Mouse (Mus musculus) kidney, adult 9 months (tissue): ENCODE measurements around the gene Galnt2.

ENCODE experiments used
- DNase-seq: peaks from one replicate; pipeline ENCODE4 v3.0.0; 2022

Galnt2 gene

DNA sequence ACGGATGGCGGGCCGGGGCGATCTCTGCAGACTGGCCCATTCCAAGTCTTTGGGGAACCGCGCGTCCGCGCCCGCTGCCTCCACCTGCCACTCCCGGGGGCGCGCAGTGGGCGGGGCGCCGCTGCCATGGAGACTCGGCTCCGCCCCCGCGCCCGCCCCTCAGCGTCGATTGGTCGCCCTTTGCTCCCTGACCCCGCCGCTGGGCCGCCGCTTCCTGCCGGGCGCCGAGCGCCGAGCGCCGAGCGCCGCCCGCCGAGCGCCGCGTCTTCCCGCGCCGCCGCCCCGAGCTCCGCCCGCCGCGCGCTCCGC, at the start of gene Galnt2:
TSS of gene Galnt2 (plus strand) at position 216 of the 309 bp plus-strand sequence.
- peak; percentile 90 for DNase-seq

DNA sequence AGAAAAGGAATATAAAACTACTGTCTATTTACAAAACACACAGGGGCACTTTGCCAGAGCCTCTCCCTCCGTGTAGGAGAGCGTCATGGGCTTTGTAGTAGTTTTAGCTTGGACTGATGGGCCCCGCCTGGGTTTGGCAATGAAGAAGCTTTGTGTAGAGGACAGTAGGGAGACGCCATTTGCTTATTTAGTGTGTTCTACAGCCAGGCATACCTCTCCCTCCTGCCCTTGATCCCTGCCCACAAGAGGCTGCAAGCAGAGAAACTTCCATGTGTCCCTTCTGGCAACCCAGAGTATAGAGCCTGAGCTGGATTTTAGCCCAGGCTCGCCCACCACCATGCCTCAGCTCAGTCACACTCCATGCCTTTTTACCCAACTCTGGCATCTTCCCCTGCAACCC, 49.4 kb upstream of the Galnt2 start:
- no peak for DNase-seq

DNA sequence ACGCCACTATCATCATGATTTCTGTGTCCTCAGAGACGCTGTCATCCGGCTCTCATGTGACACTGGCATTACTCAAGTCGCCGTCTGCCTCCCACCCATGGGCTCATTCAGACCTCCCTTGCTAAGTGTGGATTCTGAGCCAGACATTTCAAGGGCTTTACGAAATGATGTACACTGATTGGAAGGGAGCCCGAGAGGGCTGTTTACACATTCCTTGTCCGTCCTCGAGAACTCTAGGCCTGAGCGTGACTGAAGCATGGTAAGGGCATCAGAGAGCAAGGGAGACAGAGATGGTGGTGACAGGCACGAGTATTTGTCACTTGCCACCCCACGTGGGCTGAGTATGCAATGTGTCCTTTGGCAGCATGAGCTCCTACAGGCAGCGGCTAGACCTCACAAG, 49.0 kb upstream of the Galnt2 start:
- no peak for DNase-seq

DNA sequence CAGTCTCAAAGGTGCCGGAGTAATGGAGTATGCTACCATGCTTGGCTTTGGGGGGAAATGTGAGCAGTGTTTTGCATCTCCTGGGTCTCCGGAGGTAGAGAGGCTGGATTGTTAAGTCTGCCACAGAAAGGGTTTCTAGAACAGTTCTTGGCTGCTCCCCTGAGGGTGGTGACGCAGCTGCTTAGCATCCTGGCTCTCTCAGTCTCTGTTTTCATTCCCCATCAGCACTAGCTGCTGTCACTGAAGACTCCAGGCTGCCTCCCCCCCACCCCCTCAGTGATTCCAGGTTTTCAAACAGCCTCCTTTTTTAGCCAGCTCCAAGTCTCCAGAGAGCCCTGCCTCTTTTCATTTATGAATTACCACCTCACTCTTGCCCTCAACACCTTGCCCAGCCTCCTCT, 47.1 kb upstream of the Galnt2 start:
- no peak for DNase-seq

DNA sequence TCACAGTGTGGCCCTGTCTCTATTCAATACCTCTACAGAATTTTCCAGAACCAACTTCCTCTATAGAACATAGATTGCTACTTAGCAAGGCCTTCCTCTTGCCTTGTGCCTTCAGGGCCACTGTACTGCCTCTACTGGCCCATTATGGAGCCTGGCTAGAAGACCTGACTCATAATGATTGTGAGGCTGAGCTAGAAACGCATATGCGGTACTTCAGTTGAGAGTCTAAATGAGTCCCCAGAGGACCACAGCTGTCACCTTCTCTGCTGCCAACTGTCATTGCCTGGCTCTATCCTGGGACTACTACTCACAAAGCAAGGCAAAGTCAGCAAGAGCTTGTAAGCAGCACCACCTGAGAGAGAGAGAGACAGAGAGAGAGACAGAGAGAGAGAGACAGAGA, 46.7 kb upstream of the Galnt2 start:
- no peak for DNase-seq

DNA sequence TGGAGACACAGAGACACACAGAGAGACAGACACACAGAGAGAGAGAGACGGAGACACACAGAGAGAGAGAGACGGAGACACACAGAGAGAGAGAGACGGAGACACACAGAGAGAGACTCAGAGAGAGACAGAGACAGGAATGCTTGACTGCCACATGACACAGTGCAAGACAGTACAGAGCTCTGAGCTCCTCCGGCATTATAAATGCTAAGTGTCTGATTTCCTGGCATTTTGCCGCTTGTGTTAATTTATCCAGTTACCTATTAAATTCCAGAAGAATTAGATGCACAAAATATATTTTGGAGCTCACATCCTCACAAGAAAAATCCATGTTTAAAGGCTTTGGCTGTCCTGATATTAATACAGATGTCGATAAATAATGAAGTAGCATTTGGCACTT, 46.1 kb upstream of the Galnt2 start:
- DNase-seq, result no peak

DNA sequence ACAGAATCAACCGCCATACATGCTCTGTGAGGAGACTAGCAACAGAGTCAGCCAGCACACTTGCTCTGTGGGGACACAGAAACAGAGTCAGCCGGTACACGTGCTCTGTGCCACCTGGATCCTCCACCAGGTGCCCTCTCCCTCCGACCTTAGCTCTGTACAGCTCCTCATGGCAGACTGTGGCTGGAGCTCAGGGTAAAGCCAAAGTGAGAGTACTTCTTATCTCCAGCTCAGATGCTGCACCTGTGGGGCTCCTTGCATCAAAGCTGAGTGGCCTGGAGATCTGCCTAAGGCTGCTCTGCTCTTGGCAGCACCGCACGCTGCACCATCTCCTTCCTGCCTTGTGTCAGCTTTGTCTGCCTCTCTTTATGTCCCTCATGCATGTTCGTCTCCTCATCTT, 40.8 kb upstream of the Galnt2 start:
- DNase-seq, result no peak

DNA sequence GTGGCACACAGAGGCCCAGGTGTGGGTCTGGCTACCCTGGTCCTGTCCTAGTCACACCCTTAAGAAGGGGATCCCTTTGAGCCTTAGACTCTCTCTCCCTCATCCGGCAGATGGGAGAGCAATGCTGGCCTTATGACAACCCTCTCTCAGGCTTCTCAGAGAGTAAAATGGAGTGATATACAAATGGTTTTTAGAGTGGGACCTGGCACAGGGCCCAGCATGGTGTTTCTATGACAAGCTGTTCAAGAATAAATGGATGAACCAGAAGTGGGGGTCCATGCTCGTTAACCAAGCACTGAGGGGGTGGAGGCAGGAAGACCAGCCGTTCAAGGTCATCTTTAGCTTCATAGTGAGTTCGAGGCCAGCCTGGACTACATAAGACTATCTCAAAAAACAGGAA, 38.9 kb upstream of the Galnt2 start:
- no peak for DNase-seq

DNA sequence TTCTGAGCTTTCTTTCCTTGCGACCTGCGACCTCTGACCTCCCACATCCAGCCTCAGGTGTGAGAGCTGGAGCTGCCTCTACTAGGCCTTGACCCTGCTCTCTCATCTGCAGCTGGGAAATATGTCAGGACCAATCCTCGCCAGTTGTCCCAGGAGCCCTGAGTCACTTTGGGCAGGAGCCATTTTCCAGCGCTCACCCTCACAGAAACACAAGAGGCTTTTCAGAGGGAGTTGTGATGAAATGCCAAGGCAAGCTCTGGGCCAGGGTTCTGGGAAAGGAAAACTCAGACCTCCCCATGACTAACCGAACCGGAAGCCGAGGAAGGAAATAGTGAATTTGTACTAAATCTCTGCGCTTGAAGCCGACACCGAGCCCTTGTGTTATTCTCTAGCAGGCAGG, 38.2 kb upstream of the Galnt2 start:
- no peak for DNase-seq

DNA sequence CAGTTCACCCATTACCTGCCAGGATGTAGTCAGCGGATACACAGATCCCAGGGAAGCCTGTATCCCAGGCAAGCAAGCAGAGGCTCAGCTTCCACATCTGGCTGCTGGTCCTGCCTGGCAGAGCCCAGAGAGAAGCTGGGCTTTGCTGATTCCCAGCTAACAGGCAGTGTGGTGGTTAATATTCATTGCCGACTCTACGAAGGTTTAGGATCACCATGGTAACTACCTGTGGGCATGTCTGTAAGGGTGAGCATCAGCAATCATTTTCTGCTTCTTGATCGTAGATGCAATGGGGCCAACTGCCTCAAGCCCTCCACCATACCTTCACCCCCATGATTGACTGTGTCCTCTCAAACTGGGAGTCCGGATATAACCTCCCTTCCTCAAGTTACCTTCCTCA, 37.2 kb upstream of the Galnt2 start:
- DNase-seq, result no peak

DNA sequence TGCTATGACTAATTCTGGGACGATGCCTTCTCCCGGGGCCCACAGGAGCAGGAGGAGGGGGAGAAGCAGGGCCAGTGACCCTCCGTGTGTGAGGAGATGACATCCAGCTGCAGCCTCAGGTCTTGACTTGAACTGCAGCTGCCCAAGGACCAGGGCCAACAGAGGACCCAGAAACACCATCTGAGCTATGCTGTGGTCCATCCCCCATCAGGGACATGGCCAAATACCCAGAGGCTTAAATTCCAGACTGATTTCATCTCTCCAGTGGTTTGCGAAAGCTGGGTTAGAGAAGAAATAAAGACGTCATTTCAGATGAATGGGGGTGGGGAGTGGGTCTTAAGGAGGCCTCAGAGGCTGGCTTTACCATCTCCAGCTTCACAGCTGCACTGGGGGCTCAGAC, 35.0 kb upstream of the Galnt2 start:
- peak; percentile 10 for DNase-seq

DNA sequence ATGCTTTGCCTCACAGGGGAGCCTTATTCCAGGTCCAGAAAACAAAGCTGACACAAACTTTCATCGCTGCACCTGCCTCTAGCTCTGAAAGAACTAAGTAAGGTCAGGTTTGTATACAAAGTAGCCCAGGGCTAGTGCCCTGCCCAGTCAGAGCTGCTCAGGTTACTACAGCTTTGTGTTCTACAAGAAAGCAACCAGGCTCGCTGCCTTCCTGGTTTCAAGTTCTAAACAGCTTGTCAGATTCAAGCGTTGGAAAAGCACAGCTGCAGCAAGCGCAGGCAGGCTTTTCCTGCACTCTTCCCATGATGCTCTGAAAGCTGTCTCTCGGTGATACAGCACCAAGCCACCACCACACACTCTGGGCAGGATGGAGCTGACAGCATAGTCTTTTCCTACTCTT, 34.4 kb upstream of the Galnt2 start:
- DNase-seq, result no peak

DNA sequence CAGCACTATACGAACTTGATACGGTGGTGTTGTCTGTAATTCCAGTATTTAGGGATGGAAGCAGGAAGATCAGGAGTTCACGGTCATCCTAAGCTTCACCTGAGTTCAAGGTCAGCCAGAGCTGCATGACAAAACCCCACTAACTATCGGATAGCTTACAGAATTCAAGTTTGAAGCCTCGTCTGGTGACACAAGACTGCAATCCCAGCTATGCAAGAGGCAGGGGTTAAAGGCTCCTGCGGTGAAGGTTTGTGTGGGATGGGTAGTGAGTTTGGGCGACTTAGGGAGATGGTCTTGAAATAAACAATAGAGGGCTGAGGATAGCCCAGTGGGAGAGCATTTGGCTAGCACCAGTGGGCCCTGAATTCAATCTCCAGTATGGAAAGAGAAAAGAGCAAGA, 33.0 kb upstream of the Galnt2 start:
- no peak for DNase-seq

DNA sequence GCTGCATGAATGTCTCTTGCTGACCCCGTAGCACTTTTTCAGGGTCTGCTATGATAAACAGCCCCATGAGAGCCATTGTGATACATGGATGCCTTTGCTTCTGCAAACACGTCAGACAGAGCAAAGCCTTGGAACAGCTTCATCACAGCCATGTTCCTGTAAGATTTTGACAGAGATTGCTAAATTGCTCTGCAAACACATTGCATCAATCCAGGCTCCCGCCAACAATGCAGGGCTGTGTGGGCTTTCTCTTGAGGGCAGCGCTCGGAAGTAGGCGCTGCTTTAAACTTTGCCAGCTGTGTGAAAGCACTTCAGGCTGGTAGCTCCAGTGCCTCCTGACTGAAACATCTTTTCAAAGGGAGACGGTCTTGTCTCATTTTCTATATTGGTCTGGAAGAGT, 30.8 kb upstream of the Galnt2 start:
- no peak for DNase-seq

DNA sequence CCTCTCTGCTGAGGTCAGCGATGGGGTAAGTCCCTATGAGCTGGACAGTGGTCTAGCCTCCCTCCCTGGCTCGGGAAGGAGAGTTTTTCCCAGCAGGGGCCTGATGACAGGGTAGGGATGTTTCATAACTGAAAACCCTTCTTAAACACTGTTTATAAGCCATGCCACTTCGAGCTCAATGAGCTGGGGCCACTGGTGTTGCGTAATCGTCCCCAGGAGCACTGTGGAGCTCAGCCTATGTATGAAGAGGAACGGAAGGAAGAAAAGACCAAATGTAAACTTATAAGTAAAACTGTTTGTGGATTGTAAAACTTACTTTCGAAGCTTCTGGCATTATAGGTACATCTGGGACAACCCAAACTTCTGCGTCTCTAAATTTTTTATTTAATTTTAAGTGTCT, 29.5 kb upstream of the Galnt2 start:
- DNase-seq, result no peak

DNA sequence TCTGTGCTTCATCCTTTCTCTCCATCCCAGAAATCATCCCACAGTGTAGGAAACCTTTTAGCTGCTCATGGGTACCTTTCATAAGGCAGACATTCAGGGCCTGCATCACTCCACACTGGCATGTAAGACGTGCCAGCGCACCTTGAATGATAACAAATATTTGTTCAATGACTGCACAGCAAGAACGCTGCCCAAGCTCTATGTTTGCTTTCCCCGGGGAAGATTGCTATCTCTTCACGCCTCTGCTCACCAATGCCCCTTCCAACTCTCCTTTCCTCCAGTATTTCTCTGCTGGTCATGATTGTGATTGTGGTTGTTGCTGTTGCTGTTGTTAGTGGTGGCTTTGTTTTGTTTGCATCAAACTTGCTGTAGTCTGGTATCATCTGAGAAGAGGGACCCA, 28.3 kb upstream of the Galnt2 start:
- DNase-seq, result no peak

DNA sequence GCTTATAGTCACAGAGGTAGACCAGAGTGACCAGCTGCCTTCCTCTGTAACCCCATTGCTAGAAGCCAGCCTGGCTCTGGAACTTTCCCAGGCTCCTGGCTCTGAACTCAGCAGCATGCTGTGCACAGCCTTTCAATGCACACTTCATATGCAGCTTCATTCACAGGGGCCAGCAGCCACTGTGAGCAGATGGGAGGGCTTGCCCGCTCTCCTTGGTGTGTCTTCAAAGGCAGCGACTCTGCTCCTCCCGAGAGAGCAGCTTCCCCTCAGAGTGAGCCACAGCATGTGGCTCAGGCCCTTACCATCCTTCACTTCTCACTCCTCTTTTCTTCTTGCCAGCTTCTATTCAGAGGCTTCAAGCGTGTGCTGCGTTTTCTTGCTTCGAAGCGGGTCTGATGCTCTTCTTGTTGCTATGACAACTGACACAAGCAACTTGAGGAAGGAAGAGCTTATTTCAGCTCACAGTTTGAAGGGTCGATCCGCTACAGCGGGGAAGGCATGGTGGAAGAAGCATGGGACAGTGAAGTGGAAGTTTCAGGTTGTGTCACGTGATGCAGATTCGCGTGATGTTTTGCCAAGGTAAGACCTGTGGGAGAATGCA, 27.1 kb upstream of the Galnt2 start:
- DNase-seq, result no peak

DNA sequence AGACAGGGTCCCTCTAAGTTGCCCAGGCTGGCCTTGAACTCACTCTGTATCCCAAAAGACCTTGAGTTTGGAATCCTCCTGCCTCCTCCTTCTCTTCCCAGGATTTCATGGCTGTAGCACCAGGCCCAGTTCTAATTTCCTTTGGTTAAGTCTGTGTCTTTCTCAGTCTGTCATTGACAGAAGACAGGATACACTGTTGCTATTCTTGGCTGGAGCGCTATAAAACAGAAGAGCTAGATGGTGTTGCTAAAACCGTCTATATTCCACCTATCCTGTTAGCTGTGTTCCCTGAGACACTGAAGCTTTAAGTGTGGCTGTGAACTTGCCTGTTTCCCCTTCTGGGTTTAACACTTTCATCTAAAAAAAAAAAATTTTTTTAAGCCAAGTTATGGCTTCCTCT, 19.0 kb upstream of the Galnt2 start:
- no peak for DNase-seq

DNA sequence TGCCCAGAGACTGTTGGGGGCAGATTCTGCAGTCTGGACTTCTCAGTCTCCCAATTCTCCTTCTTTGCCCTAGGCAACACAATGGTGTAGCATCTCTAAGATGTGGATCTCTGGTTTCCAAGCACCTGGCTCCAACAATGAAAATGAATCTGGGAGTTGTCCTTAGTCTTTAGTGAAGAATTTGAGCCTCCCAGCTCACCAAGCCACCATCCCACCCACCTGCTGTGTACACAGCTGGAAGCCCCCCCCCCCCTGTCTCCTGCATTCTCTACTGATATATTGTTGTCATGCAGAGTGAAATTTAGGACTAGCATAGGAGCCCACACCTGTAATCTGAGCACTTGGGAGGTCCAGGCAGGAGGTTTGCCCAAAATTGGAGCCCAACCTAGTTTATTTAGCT, 14.2 kb upstream of the Galnt2 start:
- DNase-seq, result no peak

DNA sequence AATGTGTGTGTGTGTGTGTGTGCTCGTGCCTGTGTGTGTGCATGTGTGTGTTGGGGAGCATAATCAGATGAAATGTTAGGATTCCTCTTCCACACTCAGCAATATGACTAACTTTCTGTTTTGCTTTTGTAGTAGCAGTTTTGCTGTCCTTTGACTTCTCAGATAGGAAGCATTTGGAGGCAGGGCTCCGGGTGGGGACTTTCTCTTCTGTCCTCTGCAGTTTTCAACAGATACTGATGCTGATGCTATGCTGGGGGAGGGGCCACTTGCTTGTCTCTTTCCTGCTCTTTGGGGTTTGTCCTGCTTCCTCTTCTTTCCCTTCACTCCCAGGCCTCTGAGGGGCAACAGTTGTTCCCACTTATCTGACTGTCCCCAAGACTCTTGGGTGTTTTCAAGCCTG, 1.3 kb upstream of the Galnt2 start:
- DNase-seq, result no peak

DNA sequence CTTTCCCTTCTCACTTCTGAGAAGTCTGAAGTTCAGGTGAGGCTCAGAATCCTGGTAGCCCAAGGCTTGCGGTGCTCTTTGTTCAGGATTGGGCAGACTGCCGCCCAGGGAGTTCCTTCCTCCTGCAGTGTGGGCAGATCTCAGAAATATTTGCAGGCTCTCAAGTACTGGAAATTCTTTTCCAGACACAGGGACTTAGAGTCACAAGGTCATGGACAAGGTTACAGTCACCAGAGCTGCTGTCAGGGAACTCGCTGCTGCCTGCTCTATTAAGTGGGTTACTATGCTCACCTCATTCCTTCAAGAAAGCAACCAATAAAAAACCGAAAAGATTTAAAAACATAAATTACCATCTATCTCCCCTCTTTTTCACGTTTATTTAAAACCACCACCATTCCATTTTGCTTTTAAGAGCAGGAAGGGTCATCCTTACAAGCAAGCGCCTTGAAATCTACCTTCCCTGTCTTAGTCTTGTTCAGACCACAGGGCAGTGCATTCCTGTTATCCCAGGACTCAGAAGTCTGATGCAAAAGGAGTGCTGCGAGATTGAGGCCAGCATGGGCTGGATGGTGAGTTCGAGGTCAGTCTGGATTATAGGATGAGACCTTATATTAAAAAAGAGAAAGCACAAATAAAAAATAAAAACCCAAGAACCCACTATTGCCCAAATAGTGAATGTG, 555 bp upstream of the Galnt2 start:
- DNase-seq, result no peak

DNA sequence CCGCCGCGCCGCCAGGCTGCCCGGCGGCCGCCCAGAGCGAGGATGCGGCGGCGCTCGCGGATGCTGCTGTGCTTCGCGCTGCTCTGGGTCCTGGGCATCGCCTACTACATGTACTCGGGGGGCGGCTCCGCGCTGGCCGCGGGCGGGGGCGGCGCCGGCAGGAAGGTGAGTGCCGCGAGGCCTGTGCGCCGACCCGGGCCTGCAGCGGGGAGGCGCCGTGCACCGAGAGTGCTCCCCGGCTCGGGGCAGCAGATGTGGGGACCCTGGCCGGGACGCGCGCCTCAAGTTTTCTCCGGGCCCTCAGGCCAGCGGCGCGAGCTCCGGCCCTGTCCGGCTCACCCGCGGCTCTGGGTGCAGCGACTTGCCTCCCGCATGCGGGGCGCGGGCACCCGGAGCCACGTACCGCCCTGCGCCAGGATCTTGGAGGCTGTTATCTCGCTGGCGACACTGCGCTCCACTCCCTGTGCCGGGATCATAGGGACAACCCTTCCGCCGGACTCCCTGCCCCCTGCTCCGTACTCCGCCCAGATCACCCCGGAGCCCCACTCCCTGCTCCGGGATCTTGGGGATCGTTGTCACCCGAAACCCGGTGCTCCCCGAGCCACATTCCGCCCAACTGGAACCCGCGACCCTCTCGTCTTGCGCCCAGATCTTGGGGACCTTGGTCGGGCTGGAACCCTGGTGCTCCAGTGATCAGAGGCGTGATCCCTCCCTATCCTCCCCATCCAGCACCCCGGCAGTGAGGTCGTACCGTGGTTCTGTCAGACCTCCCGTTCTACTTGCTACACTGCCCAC, 491 bp downstream of the Galnt2 start:
- DNase-seq, result no peak

DNA sequence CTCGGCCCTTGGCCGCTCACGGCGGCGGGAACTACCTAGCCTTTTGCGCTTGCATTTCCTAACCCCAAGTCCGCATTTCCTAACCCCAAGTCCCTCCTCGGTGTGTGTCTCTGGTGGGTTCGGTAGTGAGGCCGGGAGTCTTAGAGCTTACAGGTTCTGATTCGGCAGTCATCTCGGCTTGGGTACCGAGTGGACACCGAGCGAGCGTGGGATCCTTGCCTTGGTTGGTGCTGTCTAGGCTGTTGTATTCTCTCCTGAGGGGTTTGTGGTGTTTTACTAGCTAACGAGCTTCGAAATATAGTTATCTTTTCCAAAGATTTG, 1.0 kb downstream of the Galnt2 start:
- DNase-seq, result no peak

DNA sequence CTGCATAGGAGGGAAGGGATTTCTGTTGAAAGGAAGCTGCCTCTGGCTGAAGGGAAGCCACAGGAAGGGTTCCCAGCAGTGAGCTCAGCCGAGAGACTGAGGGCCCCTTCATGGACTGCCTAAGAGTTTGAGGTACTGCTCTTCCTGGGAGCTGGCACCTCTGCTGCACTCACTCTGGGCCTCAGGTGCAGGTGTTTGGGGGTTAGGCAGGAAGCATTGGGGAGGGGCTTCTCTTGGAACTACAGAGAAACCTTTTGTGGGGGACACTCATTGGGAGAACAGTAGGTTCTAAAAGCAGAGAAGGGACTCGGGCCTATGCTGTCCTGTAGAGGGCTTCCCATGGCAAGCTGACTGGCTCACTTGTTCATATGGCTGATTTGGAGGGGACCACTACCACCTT, 3.3 kb downstream of the Galnt2 start:
- DNase-seq, result no peak

DNA sequence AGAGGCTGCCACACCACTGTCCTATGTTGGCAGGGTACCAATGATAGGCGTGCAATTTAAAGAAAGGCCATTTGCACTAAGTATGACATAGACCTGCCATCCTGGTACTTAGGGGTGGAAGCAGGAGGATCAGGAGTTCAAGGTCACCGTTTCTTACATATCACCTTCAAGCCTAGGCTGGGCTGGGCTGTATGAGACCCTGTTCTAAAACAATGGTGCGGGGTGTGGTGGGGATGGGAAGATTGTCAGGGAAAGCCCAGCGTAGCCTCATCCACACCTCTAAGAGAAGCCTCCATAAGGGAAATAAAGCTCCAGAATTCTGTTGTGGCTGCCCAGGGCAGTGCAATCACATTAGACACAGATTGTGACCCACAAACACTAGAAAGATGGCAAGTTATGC, 4.3 kb downstream of the Galnt2 start:
- DNase-seq, result no peak
